Mouse (Mus musculus): ENCODE measurements at regions not wholly inside any gene's neighbourhood (a gene's known extent, or its start where the extent isn't known, plus 50 kb on each side); places are given as distances from the start of the nearest gene placed in this dataset.

DNA sequence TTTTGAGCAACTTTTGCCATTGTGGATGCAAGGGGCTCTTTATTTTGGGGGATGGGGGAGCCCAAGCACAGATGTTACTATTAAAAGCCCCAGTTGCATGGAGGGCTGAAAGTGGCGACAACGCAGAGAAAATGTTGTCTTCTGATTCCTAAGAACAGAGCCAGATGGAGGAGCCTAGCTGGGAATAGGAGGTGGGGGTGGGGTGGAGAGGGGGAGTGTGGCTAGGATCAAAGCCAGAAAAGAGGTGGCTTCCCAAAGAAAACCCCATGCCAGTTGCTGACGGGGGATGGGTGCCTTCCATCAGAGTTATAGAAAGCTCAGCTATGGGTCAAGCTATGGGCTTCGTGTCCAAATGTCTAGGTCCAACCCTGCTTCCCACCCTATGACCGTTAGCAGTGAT, 220.1 kb upstream of the Gm10131 start:
- no peak overlapping the region for H3K27ac ChIP-seq (ENCODE audit: control insufficient read depth, insufficient read depth, low read depth, low read length)
- H3K4me1 ChIP-seq (ENCODE audit: control insufficient read depth, insufficient read depth, low read length), result peaks cover 1% of the 10 kb centered on the region; the same call in 1 of the 2 replicates
- TF ChIP-seq POLR2A (IDR thresholded peaks at IDR 0.05; ENCODE audit: control insufficient read depth, low read depth, low read length), result no peak
- no peak for TF ChIP-seq CTCF (IDR thresholded peaks at IDR 0.05; ENCODE audit: control insufficient read depth, insufficient read depth, insufficient replicate concordance, low read depth, low read length)
- no peaks in the 10 kb centered on the region for H3K27me3 ChIP-seq (ENCODE audit: control insufficient read depth, insufficient read depth, low read length)
- no peaks in the 10 kb centered on the region for H3K36me3 ChIP-seq (ENCODE audit: control insufficient read depth, insufficient read depth, low read length)
- no peak overlapping the region for H3K4me3 ChIP-seq (ENCODE audit: control insufficient read depth, low read depth, low read length)

- H3K27me3 ChIP-seq (ENCODE audit: control insufficient read depth, insufficient read depth, low read length), result no peaks in the 10 kb centered on the region
- H3K36me3 ChIP-seq (ENCODE audit: control insufficient read depth, insufficient read depth, low read length), result no peaks in the 10 kb centered on the region
- H3K4me3 ChIP-seq (ENCODE audit: control insufficient read depth, low read depth, low read length), result peak overlapping the region; percentile 36
- peaks cover 10% of the 10 kb centered on the region for H3K4me1 ChIP-seq (ENCODE audit: control insufficient read depth, insufficient read depth, low read length)
- TF ChIP-seq POLR2A (IDR thresholded peaks at IDR 0.05; ENCODE audit: control insufficient read depth, low read depth, low read length) (no peak), CTCF (IDR thresholded peaks at IDR 0.05; ENCODE audit: control insufficient read depth, insufficient read depth, insufficient replicate concordance, low read depth, low read length) (no peak)
- H3K27ac ChIP-seq (ENCODE audit: control insufficient read depth, insufficient read depth, low read depth, low read length), result no peak overlapping the region
Observed at GRCm38 (mm10) chr8:34326614-34326965, 215.1 kb upstream of the Gm10131 start.

- no peak for TF ChIP-seq CTCF (IDR thresholded peaks at IDR 0.05; ENCODE audit: control insufficient read depth, insufficient read depth, insufficient replicate concordance, low read depth, low read length)
- TF ChIP-seq POLR2A (IDR thresholded peaks at IDR 0.05; ENCODE audit: control insufficient read depth, low read depth, low read length), result no peak
Observed at GRCm38 (mm10) chr8:34325841-34326613, 214.5 kb upstream of the Gm10131 start.

GRCm38 (mm10) chr8:34320158-34320587, 208.6 kb upstream of the Gm10131 start:
- H3K4me3 ChIP-seq (ENCODE audit: control insufficient read depth, low read depth, low read length), result no peak overlapping the region
- TF ChIP-seq POLR2A (IDR thresholded peaks at IDR 0.05; ENCODE audit: control insufficient read depth, low read depth, low read length) (no peak), CTCF (IDR thresholded peaks at IDR 0.05; ENCODE audit: control insufficient read depth, insufficient read depth, insufficient replicate concordance, low read depth, low read length) (no peak)
- no peaks in the 10 kb centered on the region for H3K4me1 ChIP-seq (ENCODE audit: control insufficient read depth, insufficient read depth, low read length)
- no peaks in the 10 kb centered on the region for H3K36me3 ChIP-seq (ENCODE audit: control insufficient read depth, insufficient read depth, low read length)
- H3K27ac ChIP-seq (ENCODE audit: control insufficient read depth, insufficient read depth, low read depth, low read length), result no peak overlapping the region
- no peaks in the 10 kb centered on the region for H3K27me3 ChIP-seq (ENCODE audit: control insufficient read depth, insufficient read depth, low read length)

More at GRCm38 (mm10) chr8:34325841-34326613, 214.5 kb upstream of the Gm10131 start:
- Histone ChIP-seq H3K27me3 (ENCODE audit: control insufficient read depth, insufficient read depth, low read length) (no peaks in the 10 kb centered on the region), H3K27ac (ENCODE audit: control insufficient read depth, insufficient read depth, low read depth, low read length) (no peak overlapping the region), H3K4me3 (ENCODE audit: control insufficient read depth, low read depth, low read length) (peak overlapping the region; percentile 36), H3K36me3 (ENCODE audit: control insufficient read depth, insufficient read depth, low read length) (no peaks in the 10 kb centered on the region), H3K4me1 (ENCODE audit: control insufficient read depth, insufficient read depth, low read length) (peaks cover 10% of the 10 kb centered on the region)

GRCm38 (mm10) chr8:34319719-34320118, 208.2 kb upstream of the Gm10131 start:
- Histone ChIP-seq H3K36me3 (ENCODE audit: control insufficient read depth, insufficient read depth, low read length) (no peaks in the 10 kb centered on the region), H3K4me3 (ENCODE audit: control insufficient read depth, low read depth, low read length) (no peak overlapping the region), H3K27me3 (ENCODE audit: control insufficient read depth, insufficient read depth, low read length) (no peaks in the 10 kb centered on the region), H3K27ac (ENCODE audit: control insufficient read depth, insufficient read depth, low read depth, low read length) (no peak overlapping the region), H3K4me1 (ENCODE audit: control insufficient read depth, insufficient read depth, low read length) (no peaks in the 10 kb centered on the region)
- TF ChIP-seq CTCF (IDR thresholded peaks at IDR 0.05; ENCODE audit: control insufficient read depth, insufficient read depth, insufficient replicate concordance, low read depth, low read length), result no peak
- TF ChIP-seq POLR2A (IDR thresholded peaks at IDR 0.05; ENCODE audit: control insufficient read depth, low read depth, low read length), result no peak

- TF ChIP-seq POLR2A (IDR thresholded peaks at IDR 0.05; ENCODE audit: control insufficient read depth, low read depth, low read length) (no peak), CTCF (IDR thresholded peaks at IDR 0.05; ENCODE audit: control insufficient read depth, insufficient read depth, insufficient replicate concordance, low read depth, low read length) (no peak)
- H3K4me3 ChIP-seq (ENCODE audit: control insufficient read depth, low read depth, low read length), result no peak overlapping the region
- H3K4me1 ChIP-seq (ENCODE audit: control insufficient read depth, insufficient read depth, low read length), result no peaks in the 10 kb centered on the region
- H3K27me3 ChIP-seq (ENCODE audit: control insufficient read depth, insufficient read depth, low read length), result no peaks in the 10 kb centered on the region
- H3K27ac ChIP-seq (ENCODE audit: control insufficient read depth, insufficient read depth, low read depth, low read length), result no peak overlapping the region
- no peaks in the 10 kb centered on the region for H3K36me3 ChIP-seq (ENCODE audit: control insufficient read depth, insufficient read depth, low read length)
Observed at GRCm38 (mm10) chr8:34315233-34315632, 203.7 kb upstream of the Gm10131 start.

- no peak overlapping the region for H3K27ac ChIP-seq (ENCODE audit: control insufficient read depth, insufficient read depth, low read depth, low read length)
- TF ChIP-seq POLR2A (IDR thresholded peaks at IDR 0.05; ENCODE audit: control insufficient read depth, low read depth, low read length) (no peak), CTCF (IDR thresholded peaks at IDR 0.05; ENCODE audit: control insufficient read depth, insufficient read depth, insufficient replicate concordance, low read depth, low read length) (no peak)
- no peaks in the 10 kb centered on the region for H3K36me3 ChIP-seq (ENCODE audit: control insufficient read depth, insufficient read depth, low read length)
- no peak overlapping the region for H3K4me3 ChIP-seq (ENCODE audit: control insufficient read depth, low read depth, low read length)
- H3K4me1 ChIP-seq (ENCODE audit: control insufficient read depth, insufficient read depth, low read length), result no peaks in the 10 kb centered on the region
- no peaks in the 10 kb centered on the region for H3K27me3 ChIP-seq (ENCODE audit: control insufficient read depth, insufficient read depth, low read length)
Observed at GRCm38 (mm10) chr8:34305542-34306485, 194.3 kb upstream of the Gm10131 start.

Data from testis, adult 2 months (tissue).